Mouse (Mus musculus): ENCODE measurements around the gene Mlph.

DNA sequence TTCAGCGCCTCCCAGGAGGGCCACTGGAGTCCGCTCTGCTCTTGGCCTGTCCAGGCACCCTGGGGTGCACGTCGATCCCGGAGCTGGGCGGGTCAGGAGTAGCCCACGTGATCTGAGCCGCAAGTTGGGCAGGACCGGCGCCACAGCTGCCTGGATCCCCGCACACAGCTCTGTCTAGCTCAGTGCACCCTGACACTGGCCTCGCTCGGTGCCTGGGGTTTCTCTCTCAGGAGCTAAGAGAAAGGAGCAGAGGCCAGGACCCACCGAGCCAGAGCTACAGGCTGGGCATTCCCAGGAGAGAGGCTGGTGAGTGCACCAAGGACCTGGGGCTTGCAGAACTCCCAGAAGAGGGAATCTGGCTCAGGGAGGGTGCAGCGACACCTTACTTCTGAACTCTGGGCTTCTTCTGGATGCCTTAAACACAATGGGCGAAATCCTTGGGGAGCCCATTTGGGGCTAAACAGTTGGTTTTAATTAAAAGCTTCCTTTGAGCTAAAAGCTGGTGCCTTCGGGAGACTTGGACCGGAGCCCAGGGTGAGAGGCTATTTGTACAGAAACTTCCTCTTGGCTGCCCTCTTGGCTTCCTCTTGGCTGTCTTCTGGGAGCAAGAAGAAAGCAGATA is at the start of gene Mlph:
- no peak for TF ChIP-seq CTCF (IDR thresholded peaks at IDR 0.05; ENCODE audit: extremely low read depth, insufficient read depth, insufficient read length, insufficient replicate concordance)
- TF ChIP-seq POLR2A (IDR thresholded peaks at IDR 0.05; ENCODE audit: low read depth, low read length): no peak

Data from spleen, adult 2 months (tissue).